Mouse (Mus musculus): ENCODE results near the gene Katnb1. TPM values are rescaled to one million over a fixed set of nuclear protein-coding genes. Genes with fewer than 3 reads are reported as not detected.

The Katnb1 gene
- total and polyA plus RNA-seq, 2 experiments from 2014 or later = 8.2 to 10.7 TPM

GRCm38 (mm10) chr8:95085432-95086141 is 4.6 kb downstream of the Katnb1 start:
- DNase-seq (ENCODE audit: low spot score) (no peak), ATAC-seq (ENCODE audit: insufficient read depth, low read depth) (no peak)
- Histone ChIP-seq H3K27ac (ENCODE audit: low read depth) (no peak overlapping the region), H3K27me3 (ENCODE audit: control insufficient read depth, insufficient read depth, low read length) (no peaks in the 10 kb centered on the region), H3K4me3 (ENCODE audit: low read depth, low read length) (no peak overlapping the region), H3K9me3 (replicated peaks; ENCODE audit: control insufficient read depth, low read length) (no peaks in the 10 kb centered on the region), H3K36me3 (replicated peaks; ENCODE audit: control insufficient read depth, insufficient read depth, low read length) (peaks cover 31% of the 10 kb centered on the region), H3K9ac (replicated peaks; ENCODE audit: low read depth, low read length) (no peak overlapping the region), H3K4me1 (ENCODE audit: control insufficient read depth, insufficient read depth) (peaks cover 6% of the 10 kb centered on the region; the same call in 1 of the 2 replicates), H3K4me2 (ENCODE audit: low read depth, low read length) (no peak overlapping the region)
- WGBS = 63% methylated on average over 7 of the region's 7 CpGs
- TF ChIP-seq CTCF (IDR thresholded peaks at IDR 0.05; ENCODE audit: low read depth) = no peak
- no peak for TF ChIP-seq EP300 (IDR thresholded peaks at IDR 0.05; ENCODE audit: low read depth)

DNA sequence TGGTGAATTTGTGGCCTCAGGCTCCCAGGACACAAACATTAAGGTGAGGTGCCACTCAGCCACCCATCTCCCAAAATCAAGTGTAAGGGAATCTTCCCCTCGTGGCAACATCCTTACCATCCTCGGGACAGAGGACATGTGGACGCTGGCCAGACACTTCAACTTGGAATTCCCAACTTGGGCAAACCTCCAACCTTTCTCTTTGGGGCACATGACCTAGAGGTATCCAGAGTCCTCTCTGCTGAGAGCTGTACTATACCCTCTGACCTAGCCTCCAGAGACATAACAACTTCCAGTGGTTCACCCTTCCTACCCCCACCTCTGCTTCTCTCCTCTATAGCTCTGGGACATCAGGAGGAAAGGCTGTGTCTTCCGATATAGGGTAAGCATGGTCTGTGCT is 12.6 kb downstream of the Katnb1 start:
- 38% methylated on average over 4 of the region's 4 CpGs for WGBS
- H3K4me2 ChIP-seq (ENCODE audit: low read depth, low read length) = no peak overlapping the region
- peak overlapping the region; percentile 30; the same call in 1 of the 2 replicates for H3K27ac ChIP-seq (ENCODE audit: low read depth)
- no peak for DNase-seq (ENCODE audit: low spot score)
- no peaks in the 10 kb centered on the region for H3K9me3 ChIP-seq (replicated peaks; ENCODE audit: control insufficient read depth, low read length)
- no peaks in the 10 kb centered on the region for H3K27me3 ChIP-seq (ENCODE audit: control insufficient read depth, insufficient read depth, low read length)
- H3K36me3 ChIP-seq (replicated peaks; ENCODE audit: control insufficient read depth, insufficient read depth, low read length) = peaks cover 53% of the 10 kb centered on the region
- no peak overlapping the region for H3K4me3 ChIP-seq (ENCODE audit: low read depth, low read length)
- peak; percentile 62 for ATAC-seq (ENCODE audit: insufficient read depth, low read depth)
- H3K9ac ChIP-seq (replicated peaks; ENCODE audit: low read depth, low read length) = no peak overlapping the region
- TF ChIP-seq CTCF (IDR thresholded peaks at IDR 0.05; ENCODE audit: low read depth) (no peak), EP300 (IDR thresholded peaks at IDR 0.05; ENCODE audit: low read depth) (no peak)
- peaks cover 11% of the 10 kb centered on the region for H3K4me1 ChIP-seq (ENCODE audit: control insufficient read depth, insufficient read depth)

GRCm38 (mm10) chr8:95099009-95099408 is 18.0 kb downstream of the Katnb1 start:
- ATAC-seq (ENCODE audit: insufficient read depth, low read depth) = peak; percentile 66
- Histone ChIP-seq H3K9ac (replicated peaks; ENCODE audit: low read depth, low read length) (no peak overlapping the region), H3K36me3 (replicated peaks; ENCODE audit: control insufficient read depth, insufficient read depth, low read length) (peaks cover 80% of the 10 kb centered on the region), H3K4me2 (ENCODE audit: low read depth, low read length) (no peak overlapping the region), H3K27me3 (ENCODE audit: control insufficient read depth, insufficient read depth, low read length) (no peaks in the 10 kb centered on the region), H3K27ac (ENCODE audit: low read depth) (no peak overlapping the region), H3K4me1 (ENCODE audit: control insufficient read depth, insufficient read depth) (0 out of 2 replicates have a peak, but pooled peaks cover under 1% of the 10 kb centered on the region), H3K4me3 (ENCODE audit: low read depth, low read length) (no peak overlapping the region), H3K9me3 (replicated peaks; ENCODE audit: control insufficient read depth, low read length) (no peaks in the 10 kb centered on the region)
- DNase-seq (ENCODE audit: low spot score) = peak; percentile 52
- WGBS = 18% methylated on average over 5 of the region's 5 CpGs
- TF ChIP-seq EP300 (IDR thresholded peaks at IDR 0.05; ENCODE audit: low read depth) (no peak), CTCF (IDR thresholded peaks at IDR 0.05; ENCODE audit: low read depth) (peak; percentile 97)

DNA sequence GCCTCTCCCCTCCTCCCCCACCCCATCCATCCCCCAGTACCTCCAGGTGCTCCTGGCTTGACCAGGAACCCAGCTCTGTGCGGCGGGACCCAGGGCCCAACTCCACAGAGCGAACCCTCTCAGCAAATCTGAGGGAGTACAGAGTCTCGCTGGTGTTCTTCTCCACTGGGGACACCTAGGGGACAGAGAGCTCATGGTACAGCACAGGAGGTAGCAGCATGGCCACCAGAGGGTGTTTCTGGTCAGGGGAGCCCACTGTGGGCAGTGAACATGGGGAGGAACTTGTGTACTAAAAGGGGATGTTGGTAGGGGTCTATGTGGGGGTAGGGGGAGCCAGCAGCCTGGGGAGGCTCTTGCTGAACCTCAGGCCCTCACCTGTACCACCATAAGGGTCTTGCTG is 21.0 kb downstream of the Katnb1 start:
- WGBS = 70% methylated on average over 4 of the region's 4 CpGs
- DNase-seq (ENCODE audit: low spot score) (no peak), ATAC-seq (ENCODE audit: insufficient read depth, low read depth) (no peak)
- no peak overlapping the region for H3K9ac ChIP-seq (replicated peaks; ENCODE audit: low read depth, low read length)
- H3K9me3 ChIP-seq (replicated peaks; ENCODE audit: control insufficient read depth, low read length) = no peaks in the 10 kb centered on the region
- no peaks in the 10 kb centered on the region for H3K27me3 ChIP-seq (ENCODE audit: control insufficient read depth, insufficient read depth, low read length)
- no peak overlapping the region for H3K4me2 ChIP-seq (ENCODE audit: low read depth, low read length)
- no peaks in the 10 kb centered on the region for H3K4me1 ChIP-seq (ENCODE audit: control insufficient read depth, insufficient read depth)
- H3K27ac ChIP-seq (ENCODE audit: low read depth) = no peak overlapping the region
- TF ChIP-seq EP300 (IDR thresholded peaks at IDR 0.05; ENCODE audit: low read depth) = no peak
- peak; percentile 30 for TF ChIP-seq CTCF (IDR thresholded peaks at IDR 0.05; ENCODE audit: low read depth)
- no peak overlapping the region for H3K4me3 ChIP-seq (ENCODE audit: low read depth, low read length)
- peaks cover 92% of the 10 kb centered on the region for H3K36me3 ChIP-seq (replicated peaks; ENCODE audit: control insufficient read depth, insufficient read depth, low read length)

- no peak overlapping the region for H3K27ac ChIP-seq (ENCODE audit: low read depth)
- no peak for ATAC-seq (ENCODE audit: insufficient read depth, low read depth)
- H3K9me3 ChIP-seq (replicated peaks; ENCODE audit: control insufficient read depth, low read length) = no peaks in the 10 kb centered on the region
- WGBS = 88% methylated on average over 13 of the region's 13 CpGs
- DNase-seq (ENCODE audit: low spot score) = no peak
- no peak overlapping the region for H3K4me3 ChIP-seq (ENCODE audit: low read depth, low read length)
- H3K27me3 ChIP-seq (ENCODE audit: control insufficient read depth, insufficient read depth, low read length) = no peaks in the 10 kb centered on the region
- peaks cover 77% of the 10 kb centered on the region for H3K36me3 ChIP-seq (replicated peaks; ENCODE audit: control insufficient read depth, insufficient read depth, low read length)
- TF ChIP-seq CTCF (IDR thresholded peaks at IDR 0.05; ENCODE audit: low read depth) (no peak), EP300 (IDR thresholded peaks at IDR 0.05; ENCODE audit: low read depth) (no peak)
- H3K4me1 ChIP-seq (ENCODE audit: control insufficient read depth, insufficient read depth) = no peaks in the 10 kb centered on the region
- no peak overlapping the region for H3K9ac ChIP-seq (replicated peaks; ENCODE audit: low read depth, low read length)
- no peak overlapping the region for H3K4me2 ChIP-seq (ENCODE audit: low read depth, low read length)
These were observed 26.3 kb downstream of the Katnb1 start for GRCm38 (mm10) chr8:95107306-95107705.

GRCm38 (mm10) chr8:95112594-95112993 is 31.6 kb downstream of the Katnb1 start:
- Histone ChIP-seq H3K36me3 (replicated peaks; ENCODE audit: control insufficient read depth, insufficient read depth, low read length) (peaks cover 39% of the 10 kb centered on the region), H3K9ac (replicated peaks; ENCODE audit: low read depth, low read length) (no peak overlapping the region), H3K4me3 (ENCODE audit: low read depth, low read length) (no peak overlapping the region), H3K27me3 (ENCODE audit: control insufficient read depth, insufficient read depth, low read length) (no peaks in the 10 kb centered on the region), H3K4me2 (ENCODE audit: low read depth, low read length) (no peak overlapping the region), H3K4me1 (ENCODE audit: control insufficient read depth, insufficient read depth) (no peaks in the 10 kb centered on the region), H3K9me3 (replicated peaks; ENCODE audit: control insufficient read depth, low read length) (no peaks in the 10 kb centered on the region), H3K27ac (ENCODE audit: low read depth) (no peak overlapping the region)
- ATAC-seq (ENCODE audit: insufficient read depth, low read depth) = no peak
- TF ChIP-seq EP300 (IDR thresholded peaks at IDR 0.05; ENCODE audit: low read depth) (no peak), CTCF (IDR thresholded peaks at IDR 0.05; ENCODE audit: low read depth) (no peak)
- DNase-seq (ENCODE audit: low spot score) = no peak
- 75% methylated on average over 3 of the region's 3 CpGs for WGBS
